Mouse (Mus musculus): ENCODE measurements at regions not wholly inside any gene's neighbourhood (a gene's known extent, or its start where the extent isn't known, plus 50 kb on each side); places are given as distances from the start of the nearest gene placed in this dataset.
A peak's percentile ranks its signal among the peaks of the same experiment; 100 is the strongest.
"Not testable (repeated sequence)": the region's sequence is repeated elsewhere in the genome, so short reads cannot be mapped to it uniquely, and the experiment has no call there.

DNA sequence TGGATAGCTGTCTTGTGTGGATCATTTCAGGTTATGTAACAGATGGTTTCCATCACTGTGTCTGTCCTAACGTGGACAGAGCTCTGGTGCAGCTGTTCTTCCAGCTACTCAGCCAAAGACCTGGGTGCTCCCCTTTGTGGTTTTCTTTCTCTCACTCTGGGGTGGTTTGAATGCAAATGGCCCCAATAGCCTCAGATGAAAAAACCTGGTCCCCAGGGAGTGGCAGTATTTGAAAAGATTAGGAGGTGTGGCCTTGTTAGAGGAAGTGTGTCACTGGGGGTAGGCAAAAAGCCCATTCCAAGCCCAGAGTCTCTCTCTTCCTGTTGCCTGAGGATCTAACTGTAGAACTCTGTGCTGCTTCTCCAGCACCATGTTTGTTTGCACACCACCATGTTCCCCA is 98.9 kb upstream of the Zfp746 start:
- Histone ChIP-seq H3K9ac (replicated peaks; ENCODE audit: low read depth, low read length) (no peak overlapping the region), H3K4me3 (replicated peaks; ENCODE audit: low read length) (no peak overlapping the region), H3K4me1 (replicated peaks; ENCODE audit: control insufficient read depth, insufficient read depth, low read length) (no peaks in the 10 kb centered on the region), H3K36me3 (ENCODE audit: control insufficient read depth, insufficient read depth) (no peaks in the 10 kb centered on the region), H3K27ac (ENCODE audit: low read length) (no peak overlapping the region), H3K27me3 (replicated peaks; ENCODE audit: control insufficient read depth, insufficient read depth, low read length) (no peaks in the 10 kb centered on the region), H3K9me3 (ENCODE audit: control insufficient read depth, low read length) (no peaks in the 10 kb centered on the region), H3K4me2 (ENCODE audit: low read length) (no peak overlapping the region)
- WGBS = 10% methylated on average over 1 of the region's 1 CpGs
- no peak for ATAC-seq

DNA sequence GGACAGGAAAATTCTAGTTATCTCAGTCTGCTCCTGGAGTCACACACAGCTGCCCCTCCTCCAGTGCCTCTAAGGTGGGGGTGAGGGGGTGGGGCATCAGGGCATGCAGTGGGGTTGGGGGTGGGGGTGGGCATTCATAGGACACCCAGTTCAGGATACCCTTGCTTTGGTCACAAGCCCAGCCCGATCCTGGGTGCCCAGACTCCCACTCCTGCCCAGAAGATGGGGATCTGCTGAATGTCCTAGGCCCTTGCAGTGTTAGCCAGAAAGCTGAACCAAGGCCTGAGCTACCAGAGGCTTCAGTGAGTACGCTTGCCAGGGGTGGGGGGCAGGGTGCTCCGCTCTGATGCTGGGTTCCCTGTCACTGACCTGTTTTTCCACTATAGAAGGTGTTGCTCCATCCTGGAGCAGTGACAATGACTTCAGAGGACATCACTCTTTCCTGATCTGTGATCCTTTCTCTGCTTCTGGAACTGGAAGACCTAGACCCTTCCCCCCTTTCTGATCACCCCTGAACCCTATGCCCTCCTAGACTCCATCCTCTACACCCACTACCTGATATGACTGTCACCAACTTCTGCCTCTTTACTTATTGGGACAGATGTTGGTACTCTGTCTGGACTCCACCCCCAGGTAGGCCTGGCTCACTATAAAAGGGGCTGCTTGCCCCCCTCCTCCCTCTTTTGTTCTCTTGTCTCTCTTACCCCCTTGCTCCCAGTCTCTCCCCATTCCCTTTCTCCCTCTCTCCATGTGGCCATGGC is 92.1 kb upstream of the Zfp746 start:
- no peaks in the 10 kb centered on the region for H3K27me3 ChIP-seq (replicated peaks; ENCODE audit: control insufficient read depth, insufficient read depth, low read length)
- no peak overlapping the region for H3K4me2 ChIP-seq (ENCODE audit: low read length)
- H3K4me1 ChIP-seq (replicated peaks; ENCODE audit: control insufficient read depth, insufficient read depth, low read length) = peaks cover 4% of the 10 kb centered on the region
- WGBS = 44% methylated on average over 3 of the region's 3 CpGs
- ATAC-seq = peak; percentile 49; the same call in 1 of the 2 replicates
- H3K9me3 ChIP-seq (ENCODE audit: control insufficient read depth, low read length) = no peaks in the 10 kb centered on the region
- H3K9ac ChIP-seq (replicated peaks; ENCODE audit: low read depth, low read length) = no peak overlapping the region; the same call in 1 of the 2 replicates
- H3K36me3 ChIP-seq (ENCODE audit: control insufficient read depth, insufficient read depth) = no peaks in the 10 kb centered on the region
- no peak overlapping the region for H3K27ac ChIP-seq (ENCODE audit: low read length)
- H3K4me3 ChIP-seq (replicated peaks; ENCODE audit: low read length) = no peak overlapping the region

DNA sequence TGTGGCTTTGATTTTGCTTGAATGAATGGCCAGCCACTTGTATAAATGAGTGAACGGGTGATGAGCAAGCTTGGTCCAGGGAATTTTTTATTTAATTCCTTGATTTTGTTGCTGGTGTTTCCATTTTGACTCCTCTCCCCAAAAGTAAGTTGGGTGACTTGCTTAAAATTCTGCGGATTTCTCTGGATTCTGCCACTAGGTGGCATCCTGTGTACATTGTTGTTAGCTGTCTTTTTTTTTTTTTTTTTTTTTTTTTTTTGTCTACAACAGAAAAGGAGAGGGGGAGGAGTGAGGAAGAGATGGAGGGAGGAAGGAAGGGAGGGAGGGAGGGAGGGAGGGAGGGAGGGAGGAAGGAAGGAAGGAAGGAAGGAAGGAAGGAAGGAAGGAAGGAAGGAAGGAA is 91.5 kb upstream of the Zfp746 start:
- Histone ChIP-seq H3K4me2 (ENCODE audit: low read length) (no peak overlapping the region), H3K4me1 (replicated peaks; ENCODE audit: control insufficient read depth, insufficient read depth, low read length) (peaks cover 4% of the 10 kb centered on the region)
- 6% methylated on average over 2 of the region's 2 CpGs for whole genome bisulfite sequencing

DNA sequence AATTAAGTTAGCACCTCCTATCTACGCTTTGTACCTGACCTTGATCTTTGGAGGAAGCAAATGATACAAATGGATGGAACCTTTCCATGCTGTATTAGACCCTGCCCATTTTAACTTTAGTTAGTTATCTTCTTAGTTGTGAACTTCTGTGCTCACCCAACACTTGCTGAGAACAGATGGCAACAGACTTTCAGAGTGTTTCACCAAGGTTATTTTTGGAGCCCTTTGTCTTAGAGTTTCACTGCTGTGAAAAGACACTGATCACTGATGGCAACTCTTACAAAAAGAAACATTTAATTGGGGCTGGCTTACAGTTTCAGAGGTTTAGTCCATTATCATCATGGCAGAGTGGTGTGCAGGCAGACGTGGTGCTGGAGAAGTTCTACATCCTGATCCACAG is 88.8 kb upstream of the Zfp746 start:
- no peaks in the 10 kb centered on the region for H3K36me3 ChIP-seq (ENCODE audit: control insufficient read depth, insufficient read depth)
- no peak overlapping the region for H3K27ac ChIP-seq (ENCODE audit: low read length)
- no peak overlapping the region for H3K4me2 ChIP-seq (ENCODE audit: low read length)
- no peaks in the 10 kb centered on the region for H3K27me3 ChIP-seq (replicated peaks; ENCODE audit: control insufficient read depth, insufficient read depth, low read length)
- WGBS = 68% methylated on average over 2 of the region's 2 CpGs
- H3K9me3 ChIP-seq (ENCODE audit: control insufficient read depth, low read length) = no peaks in the 10 kb centered on the region
- peaks cover 4% of the 10 kb centered on the region for H3K4me1 ChIP-seq (replicated peaks; ENCODE audit: control insufficient read depth, insufficient read depth, low read length)
- no peak overlapping the region for H3K4me3 ChIP-seq (replicated peaks; ENCODE audit: low read length)
- H3K9ac ChIP-seq (replicated peaks; ENCODE audit: low read depth, low read length) = no peak overlapping the region
- ATAC-seq = no peak

More for the DNA sequence above, 91.5 kb upstream of the Zfp746 start:
- H3K27me3 ChIP-seq (replicated peaks; ENCODE audit: control insufficient read depth, insufficient read depth, low read length) = no peaks in the 10 kb centered on the region
- H3K4me3 ChIP-seq (replicated peaks; ENCODE audit: low read length) = no peak overlapping the region
- 0 out of 2 replicates have a peak, but pooled peaks have one; percentile 18 for ATAC-seq
- no peaks in the 10 kb centered on the region for H3K9me3 ChIP-seq (ENCODE audit: control insufficient read depth, low read length)
- H3K36me3 ChIP-seq (ENCODE audit: control insufficient read depth, insufficient read depth) = no peaks in the 10 kb centered on the region
- H3K27ac ChIP-seq (ENCODE audit: low read length) = no peak overlapping the region
- H3K9ac ChIP-seq (replicated peaks; ENCODE audit: low read depth, low read length) = no peak overlapping the region

DNA sequence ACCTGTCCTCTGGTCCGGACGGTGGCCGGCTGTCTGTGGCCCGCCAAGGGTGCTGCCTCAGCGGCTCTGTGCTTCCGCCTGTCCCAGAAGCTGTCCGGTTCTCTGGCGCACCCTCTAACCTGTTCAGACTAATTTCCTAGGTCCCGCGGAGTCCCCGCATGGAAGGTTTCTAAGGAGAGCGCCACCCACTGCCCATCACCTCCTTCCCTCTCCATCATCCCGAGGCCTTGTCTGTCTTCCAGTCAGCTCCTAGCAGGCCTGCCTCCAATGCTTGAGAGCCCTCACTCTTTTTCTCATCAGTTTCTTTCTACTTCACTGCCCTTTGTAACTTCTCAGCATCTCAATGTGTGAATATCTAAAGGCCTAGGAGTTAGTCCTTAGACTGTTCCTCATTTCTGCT is 86.4 kb upstream of the Zfp746 start:
- not testable (repeated sequence) for H3K36me3 ChIP-seq (ENCODE audit: control insufficient read depth, insufficient read depth); H3K27me3 ChIP-seq (replicated peaks; ENCODE audit: control insufficient read depth, insufficient read depth, low read length); H3K4me2 ChIP-seq (ENCODE audit: low read length); H3K9me3 ChIP-seq (ENCODE audit: control insufficient read depth, low read length); H3K4me1 ChIP-seq (replicated peaks; ENCODE audit: control insufficient read depth, insufficient read depth, low read length); H3K9ac ChIP-seq (replicated peaks; ENCODE audit: low read depth, low read length); H3K27ac ChIP-seq (ENCODE audit: low read length); ATAC-seq; H3K4me3 ChIP-seq (replicated peaks; ENCODE audit: low read length)
- 92% methylated on average over 8 of the region's 13 CpGs for WGBS

DNA sequence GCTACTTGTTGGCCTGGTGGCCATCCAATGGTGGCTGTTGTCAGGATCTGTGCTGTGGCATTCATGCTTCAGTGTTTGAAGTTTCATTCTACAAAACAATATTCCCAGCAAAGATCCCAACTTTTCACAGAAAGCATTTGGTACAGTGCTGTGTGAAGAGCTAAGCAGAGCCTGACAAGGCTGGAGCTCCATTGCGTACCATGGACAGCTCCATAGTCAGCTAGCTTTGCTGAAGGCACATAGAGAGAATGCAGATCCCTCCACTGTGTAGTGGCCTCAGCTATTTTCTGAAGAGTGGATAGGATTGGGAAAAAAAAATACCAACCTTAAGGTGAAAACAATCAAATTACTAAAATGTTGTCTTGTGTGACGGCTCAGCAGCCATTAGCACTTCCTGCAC is 50.5 kb upstream of the Zfp746 start:
- 68% methylated on average over 2 of the region's 2 CpGs for WGBS
- H3K4me1 ChIP-seq (replicated peaks; ENCODE audit: control insufficient read depth, insufficient read depth, low read length) = no peaks in the 10 kb centered on the region
- no peak overlapping the region for H3K4me2 ChIP-seq (ENCODE audit: low read length)
- no peak overlapping the region for H3K9ac ChIP-seq (replicated peaks; ENCODE audit: low read depth, low read length)
- H3K36me3 ChIP-seq (ENCODE audit: control insufficient read depth, insufficient read depth) = no peaks in the 10 kb centered on the region
- no peaks in the 10 kb centered on the region for H3K9me3 ChIP-seq (ENCODE audit: control insufficient read depth, low read length)
- no peak for ATAC-seq
- H3K4me3 ChIP-seq (replicated peaks; ENCODE audit: low read length) = no peak overlapping the region
- no peaks in the 10 kb centered on the region for H3K27me3 ChIP-seq (replicated peaks; ENCODE audit: control insufficient read depth, insufficient read depth, low read length)
- H3K27ac ChIP-seq (ENCODE audit: low read length) = no peak overlapping the region

Measured in forebrain, embryonic 16.5 days (tissue).